In the genomic region with DNA sequence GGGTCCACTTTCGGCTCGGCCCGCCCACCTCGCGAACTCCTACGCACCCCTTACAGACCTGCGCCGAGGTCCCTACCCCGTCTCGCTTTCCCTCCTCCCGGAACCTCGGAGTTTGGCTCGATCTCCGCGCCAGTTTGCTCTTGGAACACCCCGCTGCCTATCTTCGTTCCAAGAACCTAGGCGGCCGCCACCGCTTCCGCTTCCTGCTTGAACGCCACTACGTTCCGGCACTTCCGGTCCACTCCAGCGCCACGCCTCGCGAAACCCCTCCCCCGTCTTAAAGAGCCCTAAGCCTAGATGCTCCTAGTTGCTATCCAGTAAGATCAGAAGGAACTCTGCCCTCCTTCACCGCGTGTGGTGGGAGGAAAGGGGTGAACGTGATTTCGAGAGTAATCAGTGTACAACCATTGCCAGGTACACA, we compare ENCODE assay signal across 8 mouse cellular contexts. TPM values are rescaled to one million over a fixed set of nuclear protein-coding genes. Genes with fewer than 3 reads are reported as not detected.
A peak's percentile ranks its signal among the peaks of the same experiment; 100 is the strongest.
DNase-seq lines count a peak whose midpoint lies in the region; ATAC-seq lines count a peak whose summit lies in the region.

Gene 2310011J03Rik (minus strand): TSS at position 198 of the 421 bp plus-strand sequence.

- DNase-seq in NIH3T3 (ENCODE audit: low read depth), result peak; percentile 96
- peak; percentile 91 to 92 for DNase-seq in cerebellum, postnatal 14 days
- peak; percentile 86 to 88 for DNase-seq in frontal cortex, postnatal 25 days (ENCODE audit: low spot score in 2 of 2)
- peak; percentile 90 for DNase-seq in hindbrain, embryonic 14.5 days (ENCODE audit: low spot score)
- DNase-seq in layer of hippocampus, postnatal 36 days, result peak; percentile 89 to 90
- DNase-seq in lung, postnatal 36 days, result peak; percentile 98
- peak; percentile 94 for DNase-seq in retina, postnatal 1 day
- peak; percentile 83 to 90 for DNase-seq in urinary bladder, adult 18-20 months (ENCODE audit: low spot score in 2 of 2)

- peak within 1 kb of the TSS; percentile 93 for H3K4me2 ChIP-seq in hindbrain, embryonic 14.5 days (replicated peaks)

- peak within 1 kb of the TSS; percentile 77 for H3K4me3 ChIP-seq in hindbrain, embryonic 14.5 days (replicated peaks; ENCODE audit: low read length)

- H3K36me3 ChIP-seq in hindbrain, embryonic 14.5 days (replicated peaks; ENCODE audit: control insufficient read depth, insufficient read depth), result peaks cover 37% of the 10 kb centered on the region

- peak; percentile 73 for ATAC-seq in hindbrain, embryonic 14.5 days (ENCODE audit: low FRiP score)

- H3K4me1 ChIP-seq in hindbrain, embryonic 14.5 days (replicated peaks; ENCODE audit: control insufficient read depth, insufficient read depth, low read length), result peaks cover 15% of the 10 kb centered on the region

- peaks cover 6% of the 10 kb centered on the region; the same call in 1 of the 2 replicates for H3K27me3 ChIP-seq in hindbrain, embryonic 14.5 days (ENCODE audit: control insufficient read depth, insufficient read depth, low read length)

- under 1% methylated on average over 34 of the region's 34 CpGs for WGBS in hindbrain, embryonic 14.5 days

- no peaks in the 10 kb centered on the region for H3K9me3 ChIP-seq in hindbrain, embryonic 14.5 days (ENCODE audit: control insufficient read depth, low read length)

- peak within 1 kb of the TSS; percentile 47 for H3K27ac ChIP-seq in hindbrain, embryonic 14.5 days

- H3K9ac ChIP-seq in hindbrain, embryonic 14.5 days, result peak within 1 kb of the TSS; percentile 69

RNA-seq across cellular contexts. Expression of gene 2310011J03Rik, which starts in this region (rescaled TPM):
- 23.3 and 24.5 TPM in 2 replicates for polyA plus RNA-seq in hindbrain, embryonic 14.5 days (2014; fragmentation: Nextera tagmentation; extraction: Ambion mirVana)
- 10 to 100 TPM; 22.4 to 23.0 TPM for total RNA-seq in layer of hippocampus, postnatal 36 days (2021)

Comparison
In these comparisons a context has a peak if more than half of its experiments do, and no peak if none do; other contexts are left out.
1. Peak in every context shown above with its lines: DNase-seq, ATAC-seq, H3K4me3 ChIP-seq and H3K27ac ChIP-seq.